Mouse (Mus musculus): ENCODE measurements around the gene Mapkapk2.

DNA sequence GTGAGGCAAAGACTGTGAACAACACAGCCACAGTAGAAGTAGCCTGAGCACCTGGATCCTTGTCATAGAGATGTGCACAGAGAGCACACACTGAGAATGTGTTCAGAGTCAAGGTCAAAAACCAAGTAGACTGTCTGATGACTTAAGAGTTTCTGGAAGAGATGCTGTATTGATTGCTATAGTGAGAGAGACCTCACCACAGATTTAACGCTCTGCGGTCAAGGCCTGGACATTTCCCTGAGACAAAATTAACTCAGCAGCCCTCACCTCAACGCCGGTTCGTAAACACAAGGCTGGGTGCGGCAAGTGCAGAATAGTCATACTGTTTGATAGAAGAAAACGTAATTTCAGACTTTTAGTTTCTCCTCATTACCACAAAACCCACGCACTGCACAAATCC, 85.1 kb downstream of the Mapkapk2 start:
- no peak for TF ChIP-seq POLR2A (IDR thresholded peaks at IDR 0.05; ENCODE audit: borderline replicate concordance, extremely low read depth, low read depth, low read length)
- no peak for TF ChIP-seq CTCF (IDR thresholded peaks at IDR 0.05; ENCODE audit: insufficient read depth, low read length)
